Mouse (Mus musculus) gastrocnemius, postnatal 36 days (tissue): Measurements from ENCODE around the gene Slc2a4. TPM values are rescaled to one million over a fixed set of nuclear protein-coding genes. Genes with fewer than 3 reads are reported as not detected.

ENCODE experiments used
- DNase-seq, 2 experiments: peaks; one replicate each; pipeline ENCODE4 v3.0.0; 2022
- intact Hi-C: fragments of 180-260 bp; cut with DNase I; formaldehyde crosslinking; loops from one replicate; pipeline ENCODE4 v1.15.1; 2025
- long read RNA-seq, 2 experiments: library from polyadenylated mRNA; stranded (forward); transcript quantifications; one replicate each; pipeline ENCODE4 v2.0.0; 2021
- total RNA-seq, 2 experiments: library from RNA; stranded (reverse); gene quantifications; 2 replicates each; pipeline ENCODE4 v1.2.3; 2021

Slc2a4 gene
- total RNA-seq: 100 to 1,000 TPM; 382 to 407 TPM
- long read RNA-seq, experiment 1, transcript Slc2a4-201 (11 exons, 2,524 nt): major isoform, 118 of 245 reads
- long read RNA-seq, experiment 1, partial matches to known transcripts: 52 of 245 reads
- long read RNA-seq, experiment 1, other reads (novel, unspliced or antisense): 74 of 245 reads
- long read RNA-seq, experiment 2, transcript Slc2a4-201 (11 exons, 2,524 nt): major isoform, 154 of 284 reads
- long read RNA-seq, experiment 2, partial matches to known transcripts: 105 of 284 reads
- long read RNA-seq, experiment 2, other reads (novel, unspliced or antisense): 25 of 284 reads

- intact Hi-C loops: no loop called here
- DNase-seq: peak; percentile 89 to 93
Observed at GRCm38 (mm10) chr11:69948066-69948762, at the start of gene Slc2a4. Slc2a4 (minus strand) TSS chr11:69948188.

DNA sequence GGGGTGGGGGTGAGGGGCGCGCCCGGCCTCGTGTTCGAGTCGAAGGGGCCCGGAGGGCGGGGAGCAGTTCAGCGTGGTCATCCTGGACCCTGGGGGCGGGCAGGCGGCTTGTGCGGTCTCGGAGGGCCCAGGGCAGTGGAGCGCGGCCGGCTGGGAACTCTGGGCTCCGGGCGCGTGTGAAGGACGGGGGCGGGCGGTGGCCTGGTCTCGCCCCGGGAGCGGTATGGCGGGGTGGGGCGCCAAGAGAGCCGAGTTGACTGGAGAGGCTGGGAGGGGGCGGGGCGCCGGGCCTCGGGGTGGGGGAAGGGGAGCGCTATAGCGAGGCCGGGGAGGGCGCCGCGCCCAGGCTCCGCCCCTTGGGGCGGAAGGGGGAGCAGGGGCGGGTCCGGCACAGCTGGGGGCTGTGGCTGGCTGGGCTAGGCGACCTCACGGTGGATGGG lies 49.1 kb upstream of the Slc2a4 start:
- peak; percentile 85 to 89 for DNase-seq
- intact Hi-C loops: loop anchor here (10.0 kb wide), 2 partner anchors 582 to 658 kb away; partner anchors contain the start of genes Eno3, Kdm6b and Pfn1

DNA sequence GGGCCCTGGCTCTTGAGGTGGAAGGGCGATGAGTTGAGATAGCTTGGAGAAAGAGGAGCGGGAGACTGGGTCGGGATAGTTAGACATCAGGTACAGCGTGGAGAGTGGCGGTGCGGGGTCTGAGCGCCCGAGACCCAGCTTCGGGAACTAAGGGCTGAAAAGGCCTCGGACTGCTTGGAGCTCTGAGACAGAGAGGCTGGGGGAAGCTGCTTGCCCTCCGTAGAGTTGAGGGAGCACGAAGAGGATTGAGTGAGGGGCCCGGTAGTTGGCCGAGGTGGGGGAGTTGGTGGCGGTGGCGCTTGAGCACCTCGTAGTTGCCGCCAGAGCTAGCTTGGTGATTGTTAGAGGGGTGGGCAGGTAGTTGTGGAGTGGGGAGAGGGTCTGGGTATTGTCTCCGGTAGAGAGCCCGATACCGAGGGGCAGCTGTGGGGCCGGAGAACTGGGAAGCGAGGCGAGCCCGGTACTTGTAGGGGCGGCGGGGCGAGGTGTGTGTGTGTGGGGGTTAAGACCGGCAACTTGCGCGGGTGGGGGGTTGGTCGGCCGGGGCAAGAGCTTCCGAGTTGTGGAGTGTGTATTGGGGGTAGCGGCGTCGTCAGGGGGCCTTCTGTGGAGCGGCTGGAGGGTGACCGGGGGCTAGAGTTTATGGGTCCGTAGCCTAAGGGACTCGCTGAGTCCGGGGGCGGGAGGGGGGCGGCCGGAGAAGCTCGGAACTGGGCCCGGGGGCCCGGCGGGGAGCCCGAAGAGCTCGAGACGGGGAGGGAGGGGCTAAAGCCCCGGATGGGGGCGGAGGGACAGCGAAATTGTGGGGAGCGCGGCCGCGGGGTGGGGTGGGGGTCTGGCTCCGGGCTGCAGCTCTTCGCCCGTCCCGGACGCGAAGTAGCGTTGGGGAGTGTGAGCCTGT lies 48.4 kb upstream of the Slc2a4 start:
- DNase-seq: peak; percentile 48 to 64
- intact Hi-C loops: loop anchor here (10.0 kb wide), 2 partner anchors 582 to 658 kb away; partner anchors contain the start of genes Eno3, Kdm6b and Pfn1

DNA sequence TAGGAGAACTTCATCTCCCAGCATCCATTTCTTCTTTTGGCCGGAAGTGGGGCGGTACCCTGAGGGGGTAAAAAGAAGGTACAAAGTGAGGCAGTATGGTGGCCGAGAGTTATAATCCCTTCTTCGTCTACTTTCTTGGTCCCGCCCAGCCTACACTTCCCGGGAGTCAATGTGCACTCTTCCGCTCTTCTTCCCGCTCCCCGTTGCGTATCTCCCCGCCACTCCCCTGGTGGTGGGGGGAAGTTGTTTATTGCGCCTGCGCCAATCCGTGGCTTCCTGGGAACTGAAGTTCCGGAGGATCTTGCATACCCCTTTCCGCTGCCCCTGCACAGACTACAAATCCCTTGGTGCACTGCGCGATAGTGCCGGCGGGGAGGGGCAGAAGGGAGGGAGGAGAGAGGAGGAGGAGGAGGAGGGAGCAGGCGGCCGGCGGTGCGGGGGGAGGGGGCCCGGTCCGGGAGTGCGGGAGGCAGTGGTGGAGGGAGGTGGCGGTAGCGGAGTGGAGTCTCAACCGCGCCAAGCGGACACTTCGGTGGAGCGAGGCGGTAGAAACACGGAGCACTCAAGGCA lies 47.5 kb upstream of the Slc2a4 start, which contains the start of gene Phf23:
TSS of gene Phf23 (plus strand) at position 387 of the 570 bp plus-strand sequence.
- peak; percentile 93 to 97 for DNase-seq
- intact Hi-C loops: loop anchor here (10.0 kb wide), 2 partner anchors 581 to 659 kb away; partner anchors contain the start of genes Eno3, Kdm6b and Pfn1

- intact Hi-C loops: loop anchor here (10.0 kb wide), 2 partner anchors 580 to 660 kb away; partner anchors contain the start of genes Eno3, Kdm6b and Pfn1
- no peak for DNase-seq
Observed at GRCm38 (mm10) chr11:69994401-69995090, 46.6 kb upstream of the Slc2a4 start.

DNA sequence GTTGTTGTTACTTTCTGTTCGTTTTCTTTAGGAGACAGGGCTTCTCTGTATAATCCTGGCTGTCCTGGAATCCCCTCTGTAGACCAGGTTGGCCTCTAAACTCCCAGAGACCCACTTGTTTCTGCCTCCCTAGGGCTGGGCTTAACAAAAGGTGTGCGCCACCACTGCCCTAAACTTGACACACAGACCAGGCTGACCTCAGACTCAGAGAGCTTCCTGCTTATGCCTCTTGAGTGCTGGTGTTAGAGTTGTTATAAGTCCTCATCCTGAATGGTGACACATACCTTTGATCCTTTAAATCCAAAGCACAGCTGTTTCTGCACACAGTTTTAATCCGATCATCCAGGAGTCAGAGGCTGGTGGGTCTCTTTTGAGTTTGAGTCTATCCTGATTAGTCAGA lies 44.9 kb upstream of the Slc2a4 start:
- intact Hi-C loops: loop anchor here (10.0 kb wide), 2 partner anchors 578 to 662 kb away; partner anchors contain the start of genes Eno3, Kdm6b and Pfn1
- DNase-seq: no peak

DNA sequence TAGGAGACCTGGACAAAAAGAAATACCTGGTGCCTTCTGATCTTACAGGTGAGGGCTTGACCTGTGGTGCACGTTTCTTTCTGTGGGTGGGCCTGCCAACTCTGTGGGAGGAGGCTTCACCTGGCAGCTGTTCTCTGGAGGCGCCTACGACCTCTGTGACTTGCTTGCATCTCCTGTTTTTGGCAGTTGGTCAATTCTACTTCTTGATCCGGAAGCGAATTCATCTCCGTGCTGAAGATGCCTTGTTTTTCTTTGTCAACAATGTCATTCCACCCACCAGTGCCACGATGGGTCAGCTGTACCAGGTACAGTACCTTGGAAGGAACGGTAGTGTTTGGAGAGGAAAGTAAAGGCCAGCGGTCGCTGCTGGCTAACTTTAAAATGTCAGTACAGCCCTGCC lies 44.4 kb upstream of the Slc2a4 start:
- peak in 1 of 2 experiments; percentile 3 for DNase-seq
- intact Hi-C loops: loop anchor here (10.0 kb wide), 2 partner anchors 578 to 662 kb away; partner anchors contain the start of genes Eno3, Kdm6b and Pfn1

GRCm38 (mm10) chr11:69991711-69992110 lies 43.7 kb upstream of the Slc2a4 start:
- intact Hi-C loops: loop anchor here (10.0 kb wide), 2 partner anchors 577 to 663 kb away; partner anchors contain the start of genes Eno3, Kdm6b and Pfn1

DNA sequence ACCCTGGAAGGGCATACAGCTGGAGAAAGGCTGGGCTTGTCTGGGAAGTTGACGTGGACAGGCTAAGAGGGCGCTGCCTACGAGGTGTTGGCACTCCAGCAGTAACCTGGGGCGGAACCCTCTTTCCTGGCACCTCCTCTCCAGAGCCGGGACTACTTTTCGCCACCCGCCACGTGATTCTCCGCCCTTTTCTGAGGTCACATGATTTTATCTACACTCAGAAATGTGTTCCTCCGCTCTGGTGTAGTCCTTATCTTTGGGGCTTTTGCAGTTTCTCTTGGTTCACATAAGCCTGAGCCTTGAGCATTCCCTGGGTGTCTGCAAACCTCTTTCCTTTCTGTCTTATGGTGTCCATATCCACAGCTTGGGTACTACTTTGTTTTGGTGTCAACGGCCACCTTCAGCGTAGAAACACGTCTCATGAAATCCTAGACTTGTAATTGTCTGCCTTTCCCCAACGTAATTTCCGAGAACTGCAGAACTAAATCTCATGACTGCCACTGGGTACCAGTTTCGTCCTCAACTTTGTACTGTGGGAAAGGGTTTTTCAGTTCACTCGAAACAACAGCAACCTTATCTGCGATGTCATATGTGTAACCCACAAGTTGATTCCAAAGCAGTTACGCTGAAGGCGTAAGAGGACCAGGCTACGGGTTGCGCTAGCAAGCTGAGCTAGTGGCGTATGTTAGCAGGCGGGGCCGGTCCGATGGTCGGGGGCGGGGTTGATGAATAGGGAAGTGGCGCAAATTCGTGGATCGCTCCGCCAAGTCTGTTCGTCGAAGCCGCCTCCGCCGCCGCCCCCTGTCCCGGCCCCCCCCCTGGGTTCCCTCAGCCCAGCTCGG lies 43.1 kb upstream of the Slc2a4 start, which contains the start of gene Gabarap:
TSS of gene Gabarap (plus strand) at position 294 of the 842 bp plus-strand sequence.
- intact Hi-C loops: loop anchor here (10.0 kb wide), 2 partner anchors 576 to 664 kb away; partner anchors contain the start of genes Eno3, Kdm6b and Pfn1
- peak; percentile 92 to 94 for DNase-seq

More at GRCm38 (mm10) chr11:69991711-69992110, 43.7 kb upstream of the Slc2a4 start:
- no peak for DNase-seq

DNA sequence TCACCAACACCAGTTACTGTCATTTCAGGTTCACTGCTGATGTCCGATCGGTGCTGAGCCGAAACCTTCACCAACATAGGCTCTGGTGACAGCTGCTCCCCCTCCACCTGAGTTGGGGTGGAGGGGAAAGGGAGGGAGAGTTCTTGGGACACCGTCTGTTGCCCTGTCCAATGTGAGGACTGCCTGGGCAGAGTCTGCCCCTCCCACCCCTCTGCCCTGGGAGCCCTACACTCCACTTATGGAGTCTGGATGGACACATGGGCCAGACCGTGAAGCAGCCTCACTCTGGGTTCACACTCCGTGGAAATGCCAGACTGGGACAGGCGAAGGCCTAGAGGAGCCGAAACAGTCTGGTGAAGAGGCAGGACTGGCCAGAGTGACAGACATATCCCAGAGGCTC lies 42.0 kb upstream of the Slc2a4 start:
- intact Hi-C loops: loop anchor here (10.0 kb wide), 3 partner anchors 575 to 895 kb away; partner anchors contain the start of genes Eno3, Kdm6b, Per1 and Pfn1
- no peak for DNase-seq

- intact Hi-C loops: loop anchor here (10.0 kb wide), 1 partner anchor 890 kb away; the partner anchor contains the start of gene Per1
- no peak for DNase-seq
Observed at GRCm38 (mm10) chr11:69984431-69984830, 36.4 kb upstream of the Slc2a4 start.

- no peak for DNase-seq
- intact Hi-C loops: loop anchor here (10.0 kb wide), 1 partner anchor 889 kb away; the partner anchor contains the start of gene Per1
Observed at GRCm38 (mm10) chr11:69983377-69983776, 35.4 kb upstream of the Slc2a4 start.

- intact Hi-C loops: loop anchor here (10.0 kb wide), 1 partner anchor 888 kb away; the partner anchor contains the start of gene Per1
- DNase-seq: no peak
Observed at GRCm38 (mm10) chr11:69982877-69983276, 34.9 kb upstream of the Slc2a4 start.

GRCm38 (mm10) chr11:69982225-69982624 lies 34.2 kb upstream of the Slc2a4 start, which contains the start of gene Elp5:
Elp5 (minus strand) TSS chr11:69982517.
- intact Hi-C loops: loop anchor here (10.0 kb wide), 1 partner anchor 887 kb away; the partner anchor contains the start of gene Per1
- no peak for DNase-seq

DNA sequence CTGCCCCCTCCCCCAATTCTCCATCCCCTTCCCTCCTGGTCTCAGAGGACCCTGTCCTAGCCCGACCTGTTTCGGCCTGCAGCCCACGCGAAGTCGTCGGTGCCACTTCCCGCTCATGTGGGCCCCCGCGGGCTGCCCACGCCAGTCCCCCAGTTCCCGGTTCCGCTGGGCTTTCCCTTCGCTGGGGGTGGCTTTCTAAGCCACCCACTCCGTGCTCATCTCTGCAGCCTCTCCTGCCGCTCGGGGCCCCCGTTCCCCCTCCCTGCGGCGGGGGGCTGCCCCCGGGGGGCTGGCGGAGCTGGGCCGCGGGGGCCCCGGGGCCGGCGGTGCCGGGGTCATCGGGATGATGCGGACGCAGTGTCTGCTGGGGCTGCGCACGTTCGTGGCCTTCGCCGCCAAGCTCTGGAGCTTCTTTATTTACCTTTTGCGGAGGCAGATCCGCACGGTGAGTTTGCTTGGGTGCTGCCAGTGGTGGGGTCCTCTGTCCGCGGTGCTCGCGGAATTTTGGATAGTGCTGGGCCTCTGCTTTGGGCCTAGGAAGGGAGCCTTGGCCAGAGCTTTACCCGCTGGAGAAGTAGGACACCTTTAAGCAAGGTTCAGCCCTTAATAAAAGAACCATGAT lies 33.3 kb upstream of the Slc2a4 start, which contains the start of gene Ctdnep1:
TSS of gene Ctdnep1 (plus strand) at position 16 of the 622 bp plus-strand sequence.
- intact Hi-C loops: loop anchor here (10.0 kb wide), 1 partner anchor 886 kb away; the partner anchor contains the start of gene Per1
- DNase-seq: no peak
